Mouse (Mus musculus): Measurements from ENCODE around the gene Abhd8. TPM values are rescaled to one million over a fixed set of nuclear protein-coding genes. Genes with fewer than 3 reads are reported as not detected.

Gene Abhd8
- polyA plus RNA-seq, 1 experiment: 231 TPM

DNA sequence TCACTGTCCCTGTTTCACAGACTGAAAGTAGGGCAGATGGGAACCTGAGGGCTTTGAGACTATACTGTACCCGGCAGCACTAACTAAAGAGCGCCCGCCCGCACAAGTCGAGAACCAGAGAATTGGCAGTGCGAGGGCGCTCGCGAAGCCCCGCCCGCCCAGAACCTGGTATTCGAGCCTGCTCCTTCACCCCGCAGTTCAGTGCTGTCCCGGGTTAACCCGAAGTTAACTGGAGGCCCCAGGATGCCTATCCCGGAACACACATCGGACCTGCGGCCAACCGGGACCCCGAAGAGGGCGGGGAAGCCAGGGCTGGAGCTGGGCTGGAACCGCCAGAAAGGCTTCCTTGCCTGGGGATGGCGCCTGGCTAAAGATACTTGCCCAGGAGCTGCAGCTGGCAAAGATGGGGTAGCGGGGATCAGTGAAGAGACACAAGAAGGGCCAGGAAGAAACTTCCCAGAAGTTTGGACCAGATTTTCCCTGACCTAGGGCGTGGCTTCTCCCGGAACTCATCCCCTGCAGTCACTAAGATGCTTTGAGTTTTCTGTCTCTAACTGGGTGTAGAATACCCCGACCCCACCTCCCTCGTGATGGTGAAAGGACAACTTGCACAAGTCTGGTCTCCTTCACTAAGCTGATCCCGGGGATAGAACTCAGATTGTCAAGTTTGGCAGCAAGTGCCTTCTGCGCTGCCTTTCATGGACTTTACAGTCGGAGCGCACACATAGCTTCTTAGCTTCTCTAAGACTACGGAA is 24.4 kb upstream of the Abhd8 start, which contains the start of gene Gtpbp3:
Gene Gtpbp3 (plus strand): TSS at position 413 of the 755 bp plus-strand sequence.
- H3K27me3 ChIP-seq (ENCODE audit: control insufficient read depth, insufficient read depth, low read length): no peaks in the 10 kb centered on the region
- H3K4me3 ChIP-seq (ENCODE audit: control insufficient read depth, low read depth, low read length): peak within 1 kb of the TSS; percentile 88
- peaks cover 30% of the 10 kb centered on the region for H3K4me1 ChIP-seq (ENCODE audit: control insufficient read depth, insufficient read depth, low read length)
- H3K27ac ChIP-seq (ENCODE audit: control insufficient read depth, insufficient read depth, low read depth, low read length): peak within 1 kb of the TSS; percentile 77
- TF ChIP-seq POLR2A (IDR thresholded peaks at IDR 0.05; ENCODE audit: control insufficient read depth, low read depth, low read length) (no peak), CTCF (IDR thresholded peaks at IDR 0.05; ENCODE audit: control insufficient read depth, insufficient read depth, insufficient replicate concordance, low read depth, low read length) (no peak)
- peaks cover 3% of the 10 kb centered on the region for H3K36me3 ChIP-seq (ENCODE audit: control insufficient read depth, insufficient read depth, low read length)

DNA sequence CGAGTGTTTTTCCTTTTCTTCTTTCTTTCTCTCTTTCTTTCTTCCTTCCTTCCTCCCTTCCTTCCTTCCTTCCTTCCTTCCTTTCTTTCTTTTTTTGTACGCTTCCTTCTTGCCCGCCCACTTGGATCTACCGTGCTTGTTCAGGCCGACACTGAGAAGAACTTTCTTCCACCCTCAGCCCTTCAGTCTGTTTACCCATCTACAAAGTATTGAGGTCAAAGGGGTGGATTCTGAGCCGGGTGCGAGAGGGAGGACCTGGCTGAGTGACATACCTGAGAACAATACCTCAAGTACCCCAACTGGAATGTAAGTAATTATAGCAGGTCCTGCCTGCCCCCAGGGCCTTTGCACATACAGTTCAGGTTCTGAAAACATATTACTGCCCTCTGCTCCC is 22.7 kb upstream of the Abhd8 start:
- no peak for TF ChIP-seq CTCF (IDR thresholded peaks at IDR 0.05; ENCODE audit: control insufficient read depth, insufficient read depth, insufficient replicate concordance, low read depth, low read length)
- no peak for TF ChIP-seq POLR2A (IDR thresholded peaks at IDR 0.05; ENCODE audit: control insufficient read depth, low read depth, low read length)
- Histone ChIP-seq H3K27ac (ENCODE audit: control insufficient read depth, insufficient read depth, low read depth, low read length) (no peak overlapping the region), H3K4me3 (ENCODE audit: control insufficient read depth, low read depth, low read length) (no peak overlapping the region), H3K27me3 (ENCODE audit: control insufficient read depth, insufficient read depth, low read length) (no peaks in the 10 kb centered on the region), H3K4me1 (ENCODE audit: control insufficient read depth, insufficient read depth, low read length) (peaks cover 35% of the 10 kb centered on the region), H3K36me3 (ENCODE audit: control insufficient read depth, insufficient read depth, low read length) (no peaks in the 10 kb centered on the region)

DNA sequence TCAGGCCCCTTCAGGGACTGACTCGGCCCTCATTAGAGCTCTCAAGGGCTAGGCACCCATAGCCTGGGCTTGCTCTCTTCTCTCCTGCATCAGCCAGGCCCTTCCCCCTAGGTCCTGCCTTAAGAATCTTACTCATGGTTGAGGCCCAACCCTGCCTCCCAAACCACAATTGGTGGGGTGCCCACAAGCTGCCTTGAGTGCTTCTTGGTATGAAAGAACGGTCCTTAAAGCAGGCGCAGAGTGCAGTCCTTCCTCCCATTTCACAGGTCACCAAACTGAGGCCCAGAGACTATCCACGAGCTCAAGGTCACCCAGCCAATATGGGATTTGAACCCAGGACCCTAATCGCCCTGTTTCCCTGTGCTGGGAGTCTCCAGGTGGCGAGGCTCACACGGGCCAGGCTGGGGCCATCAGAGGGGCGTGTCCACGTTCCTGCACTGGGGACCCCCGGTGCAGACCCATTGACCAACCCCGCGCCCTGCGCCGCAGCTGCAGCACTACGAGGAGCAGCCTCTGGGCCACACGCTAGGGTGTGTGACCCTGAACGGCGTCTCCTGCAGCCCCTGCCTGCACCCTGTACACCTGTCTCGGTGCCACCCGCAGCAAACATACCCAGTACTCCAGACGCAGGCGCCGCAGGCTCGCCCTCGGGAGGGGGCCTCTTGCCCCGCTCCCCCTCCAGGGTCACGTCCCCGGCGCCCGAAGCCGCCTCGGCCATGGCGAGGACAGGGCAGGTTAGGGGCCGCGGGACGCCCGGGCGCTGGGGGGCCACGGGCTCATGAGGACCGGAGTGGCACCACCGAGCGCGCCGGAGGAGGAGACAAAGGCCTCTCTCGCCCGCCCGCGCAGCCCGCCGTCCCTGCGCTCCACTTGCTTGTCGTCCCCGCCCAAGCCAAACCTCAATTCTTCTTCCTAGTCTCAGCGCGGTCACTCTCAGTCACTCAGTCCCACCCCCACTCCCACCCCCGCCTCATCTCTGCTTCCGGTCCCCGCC is 22.0 kb upstream of the Abhd8 start, which contains the start of gene Ano8:
Gene Ano8 (minus strand): TSS at position 822 of the 994 bp plus-strand sequence.
- no peaks in the 10 kb centered on the region for H3K36me3 ChIP-seq (ENCODE audit: control insufficient read depth, insufficient read depth, low read length)
- peak within 1 kb of the TSS; percentile 57 for H3K4me3 ChIP-seq (ENCODE audit: control insufficient read depth, low read depth, low read length)
- H3K27ac ChIP-seq (ENCODE audit: control insufficient read depth, insufficient read depth, low read depth, low read length): no peak within 1 kb of the TSS
- H3K27me3 ChIP-seq (ENCODE audit: control insufficient read depth, insufficient read depth, low read length): no peaks in the 10 kb centered on the region
- TF ChIP-seq CTCF (IDR thresholded peaks at IDR 0.05; ENCODE audit: control insufficient read depth, insufficient read depth, insufficient replicate concordance, low read depth, low read length): no peak
- TF ChIP-seq POLR2A (IDR thresholded peaks at IDR 0.05; ENCODE audit: control insufficient read depth, low read depth, low read length): no peak
- peaks cover 39% of the 10 kb centered on the region for H3K4me1 ChIP-seq (ENCODE audit: control insufficient read depth, insufficient read depth, low read length)

DNA sequence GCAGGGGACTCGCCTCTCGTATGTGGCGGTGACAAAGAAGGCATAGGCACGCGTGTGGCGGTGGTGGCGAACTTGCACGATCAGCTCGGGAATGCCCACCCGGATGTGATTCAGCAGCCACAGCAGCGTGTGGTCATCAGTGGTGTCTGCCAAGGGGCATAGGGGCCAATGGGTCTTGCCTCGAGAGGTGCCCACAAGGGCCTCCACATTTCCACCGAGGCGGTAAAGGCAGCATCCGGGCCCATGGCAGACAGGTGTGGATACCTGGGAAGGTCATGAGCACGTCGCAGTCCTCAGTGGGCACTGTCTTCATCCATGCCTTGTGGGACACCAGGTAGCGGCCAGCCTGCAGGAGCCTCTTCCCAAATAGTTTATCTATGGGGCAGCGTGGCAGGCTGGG is 21.3 kb upstream of the Abhd8 start:
- TF ChIP-seq CTCF (IDR thresholded peaks at IDR 0.05; ENCODE audit: control insufficient read depth, insufficient read depth, insufficient replicate concordance, low read depth, low read length) (no peak), POLR2A (IDR thresholded peaks at IDR 0.05; ENCODE audit: control insufficient read depth, low read depth, low read length) (no peak)
- peaks cover 39% of the 10 kb centered on the region for H3K4me1 ChIP-seq (ENCODE audit: control insufficient read depth, insufficient read depth, low read length)
- H3K27me3 ChIP-seq (ENCODE audit: control insufficient read depth, insufficient read depth, low read length): no peaks in the 10 kb centered on the region
- H3K27ac ChIP-seq (ENCODE audit: control insufficient read depth, insufficient read depth, low read depth, low read length): no peak overlapping the region
- no peaks in the 10 kb centered on the region for H3K36me3 ChIP-seq (ENCODE audit: control insufficient read depth, insufficient read depth, low read length)
- H3K4me3 ChIP-seq (ENCODE audit: control insufficient read depth, low read depth, low read length): no peak overlapping the region

DNA sequence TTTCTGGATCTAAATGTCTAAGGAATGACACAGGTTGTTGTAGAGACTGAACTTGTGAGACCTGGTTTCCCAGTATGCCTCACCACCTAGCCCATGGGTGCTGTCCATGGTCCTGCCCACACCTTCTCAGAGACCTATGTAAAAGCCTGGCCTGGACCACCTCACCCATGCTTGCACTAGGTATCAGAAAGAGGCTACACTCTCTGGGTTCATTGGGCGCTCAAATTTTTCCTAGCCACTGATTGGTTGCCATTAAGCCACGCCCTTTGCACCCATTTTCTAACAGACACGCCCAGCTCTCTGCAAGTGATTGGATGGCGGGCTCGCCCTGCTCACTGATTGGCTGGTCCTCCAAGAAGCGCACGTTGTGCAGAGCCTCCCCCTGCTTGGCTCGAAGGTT is 20.5 kb upstream of the Abhd8 start:
- H3K4me3 ChIP-seq (ENCODE audit: control insufficient read depth, low read depth, low read length): no peak overlapping the region
- H3K27me3 ChIP-seq (ENCODE audit: control insufficient read depth, insufficient read depth, low read length): no peaks in the 10 kb centered on the region
- H3K4me1 ChIP-seq (ENCODE audit: control insufficient read depth, insufficient read depth, low read length): peaks cover 34% of the 10 kb centered on the region
- no peak overlapping the region for H3K27ac ChIP-seq (ENCODE audit: control insufficient read depth, insufficient read depth, low read depth, low read length)
- TF ChIP-seq CTCF (IDR thresholded peaks at IDR 0.05; ENCODE audit: control insufficient read depth, insufficient read depth, insufficient replicate concordance, low read depth, low read length) (no peak), POLR2A (IDR thresholded peaks at IDR 0.05; ENCODE audit: control insufficient read depth, low read depth, low read length) (no peak)
- no peaks in the 10 kb centered on the region for H3K36me3 ChIP-seq (ENCODE audit: control insufficient read depth, insufficient read depth, low read length)

DNA sequence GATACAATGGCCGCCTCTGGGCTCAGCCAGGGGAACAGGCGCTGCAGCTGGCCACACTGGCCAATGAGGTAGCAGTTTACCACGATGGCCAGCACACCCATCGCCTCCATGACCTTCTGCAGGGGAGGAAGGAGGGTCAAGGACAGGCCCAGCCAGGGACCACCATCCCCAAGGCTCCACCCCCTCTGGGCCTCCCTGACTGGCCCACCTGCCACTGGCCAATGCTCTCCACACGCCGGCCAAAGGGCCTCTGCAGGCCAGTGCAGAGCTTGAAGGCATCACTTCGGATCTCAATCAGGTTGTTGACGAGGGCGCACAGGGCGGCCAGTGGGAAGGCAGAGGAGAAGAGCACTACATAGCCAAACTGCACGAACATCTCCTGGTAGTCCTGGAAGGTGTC is 15.5 kb upstream of the Abhd8 start:
- Histone ChIP-seq H3K36me3 (ENCODE audit: control insufficient read depth, insufficient read depth, low read length) (no peaks in the 10 kb centered on the region), H3K27me3 (ENCODE audit: control insufficient read depth, insufficient read depth, low read length) (no peaks in the 10 kb centered on the region), H3K27ac (ENCODE audit: control insufficient read depth, insufficient read depth, low read depth, low read length) (no peak overlapping the region), H3K4me1 (ENCODE audit: control insufficient read depth, insufficient read depth, low read length) (peaks cover 28% of the 10 kb centered on the region), H3K4me3 (ENCODE audit: control insufficient read depth, low read depth, low read length) (no peak overlapping the region)
- no peak for TF ChIP-seq CTCF (IDR thresholded peaks at IDR 0.05; ENCODE audit: control insufficient read depth, insufficient read depth, insufficient replicate concordance, low read depth, low read length)
- no peak for TF ChIP-seq POLR2A (IDR thresholded peaks at IDR 0.05; ENCODE audit: control insufficient read depth, low read depth, low read length)
